Mouse (Mus musculus) Patski (cell line): ENCODE data around the gene Upp2. TPM values are rescaled to one million over a fixed set of nuclear protein-coding genes. Genes with fewer than 3 reads are reported as not detected.

Source experiments
- ATAC-seq: fragments of 100-300 bp; one replicate; pipeline ENCODE4 v1.8.0; 2021
- CTCF ChIA-PET: fragments of 350-600 bp; sonication (Branson Sonifier 250); formaldehyde crosslinking; loops from one replicate; lab custom pipeline; 2022; ENCODE audit warnings: inconsistent platforms; lab: Charles Lee
- POLR2A ChIA-PET: fragments of 350-600 bp; sonication (Branson Sonifier 250); formaldehyde crosslinking; loops from one replicate; lab custom pipeline; 2022; ENCODE audit warnings: antibody characterized with exemption, inconsistent platforms; lab: Charles Lee
- DNase-seq: peaks from one replicate; pipeline ENCODE4 v3.0.0-alpha.2; 2011; ENCODE audit warnings: low read depth, low spot score
- H3K27me3 ChIP-seq: fragments of 371-371 bp; one replicate; pipeline ENCODE4 v1.5.1; 2021
- CTCF ChIP-seq: fragments of 100-300 bp; IDR thresholded peaks from one replicate; pipeline ENCODE4 v1.5.1; 2021
- in situ Hi-C: fragments of 300-500 bp; cut with MboI; formaldehyde crosslinking; loops from 3 replicates; pipeline ENCODE4 v1.11.1; 2018; ENCODE audit warnings: low pct_unique_long_range_greater_than_20kb, mixed read lengths
- polyA plus RNA-seq: library from polyadenylated mRNA; unstranded; gene quantifications from one replicate; pipeline ENCODE4 v1.2.3, GENCODE M21; 2021

Gene Upp2
- polyA plus RNA-seq, 1 experiment from 2014 or later = 3.6 TPM

GRCm38 (mm10) chr2:58797506-58797905, 230.4 kb downstream of the Upp2 start:
- in situ Hi-C loops = no loop called here
- CTCF ChIA-PET = no interaction called here
- no peak for DNase-seq
- H3K27me3 ChIP-seq = no peaks in the 10 kb centered on the region
- TF ChIP-seq CTCF = no peak
- ATAC-seq = no peak
- POLR2A ChIA-PET = no interaction called here

GRCm38 (mm10) chr2:58799126-58799525, 232.0 kb downstream of the Upp2 start:
- ATAC-seq (no peak), DNase-seq (no peak)
- no peak for TF ChIP-seq CTCF
- CTCF ChIA-PET = no interaction called here
- H3K27me3 ChIP-seq = no peaks in the 10 kb centered on the region
- in situ Hi-C loops = no loop called here
- POLR2A ChIA-PET = no interaction called here

GRCm38 (mm10) chr2:58799623-58800022, 232.5 kb downstream of the Upp2 start:
- TF ChIP-seq CTCF = no peak
- no peaks in the 10 kb centered on the region for H3K27me3 ChIP-seq
- POLR2A ChIA-PET = no interaction called here
- no peak for ATAC-seq
- CTCF ChIA-PET = interaction anchor here (1.2 kb wide), 1 partner anchor 20 kb away, joined by 4 read pairs; no protein-coding TSS in a partner anchor
- in situ Hi-C loops = no loop called here
- DNase-seq = no peak

- no peaks in the 10 kb centered on the region for H3K27me3 ChIP-seq
- in situ Hi-C loops = no loop called here
- ChIA-PET POLR2A (no interaction called here), CTCF (interaction anchor here (1.4 to 1.7 kb wide), 3 partner anchors 7 to 625 kb away, joined by 3 to 4 read pairs (median 4); no protein-coding TSS in a partner anchor)
- no peak for ATAC-seq
- no peak for DNase-seq
- no peak for TF ChIP-seq CTCF
Measured at GRCm38 (mm10) chr2:58812941-58813340, 245.8 kb downstream of the Upp2 start.

GRCm38 (mm10) chr2:58828910-58829600, 262.0 kb downstream of the Upp2 start:
- no peaks in the 10 kb centered on the region for H3K27me3 ChIP-seq
- CTCF ChIA-PET = interaction anchor here (1.4 kb wide), 1 partner anchor 158 kb away, joined by 4 read pairs; no protein-coding TSS in a partner anchor
- no peak for ATAC-seq
- DNase-seq = no peak
- POLR2A ChIA-PET = no interaction called here
- in situ Hi-C loops = no loop called here
- no peak for TF ChIP-seq CTCF

DNA sequence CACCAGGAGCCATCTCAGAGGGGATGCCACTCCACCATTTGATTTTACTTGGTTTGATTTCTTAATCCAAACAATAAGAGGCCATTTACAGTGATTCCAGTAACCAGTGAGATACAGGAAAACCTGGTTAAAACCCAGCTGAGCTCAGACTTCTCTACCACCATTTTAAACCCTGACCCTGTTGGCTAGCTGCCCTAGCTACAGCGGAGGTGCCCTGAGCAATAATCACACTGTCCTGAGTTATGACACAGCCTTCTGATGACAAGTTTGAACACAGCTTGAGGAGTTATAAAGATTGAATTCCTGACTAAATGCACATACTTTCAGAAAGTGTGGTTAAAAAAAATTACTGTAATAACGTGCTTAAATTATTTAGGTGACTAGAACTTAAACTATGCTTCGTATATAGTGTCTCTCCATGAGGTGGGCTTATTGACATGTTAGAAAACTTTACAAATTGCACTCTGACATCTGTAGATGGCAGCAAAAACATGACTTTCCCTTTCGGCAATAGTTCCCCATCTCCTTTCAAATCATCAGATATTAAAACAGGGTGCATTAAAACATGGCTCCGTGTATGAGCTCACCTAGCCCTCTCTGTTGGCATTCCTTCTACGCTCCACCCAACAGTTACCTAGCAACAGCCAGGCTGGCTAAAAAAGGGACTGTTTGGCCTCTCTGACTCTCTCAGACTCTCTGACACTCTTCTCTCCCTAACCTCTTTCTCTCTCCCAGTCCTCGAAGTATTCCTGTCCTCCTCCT, 263.1 kb downstream of the Upp2 start:
- ATAC-seq = peak; percentile 93
- TF ChIP-seq CTCF = peak; percentile 57
- POLR2A ChIA-PET = no interaction called here
- CTCF ChIA-PET = interaction anchor here (0.7 to 1.4 kb wide), 8 partner anchors 8 to 326 kb away, joined by 3 to 4 read pairs (median 3); no protein-coding TSS in a partner anchor
- H3K27me3 ChIP-seq = no peaks in the 10 kb centered on the region
- DNase-seq = no peak
- in situ Hi-C loops = no loop called here

DNA sequence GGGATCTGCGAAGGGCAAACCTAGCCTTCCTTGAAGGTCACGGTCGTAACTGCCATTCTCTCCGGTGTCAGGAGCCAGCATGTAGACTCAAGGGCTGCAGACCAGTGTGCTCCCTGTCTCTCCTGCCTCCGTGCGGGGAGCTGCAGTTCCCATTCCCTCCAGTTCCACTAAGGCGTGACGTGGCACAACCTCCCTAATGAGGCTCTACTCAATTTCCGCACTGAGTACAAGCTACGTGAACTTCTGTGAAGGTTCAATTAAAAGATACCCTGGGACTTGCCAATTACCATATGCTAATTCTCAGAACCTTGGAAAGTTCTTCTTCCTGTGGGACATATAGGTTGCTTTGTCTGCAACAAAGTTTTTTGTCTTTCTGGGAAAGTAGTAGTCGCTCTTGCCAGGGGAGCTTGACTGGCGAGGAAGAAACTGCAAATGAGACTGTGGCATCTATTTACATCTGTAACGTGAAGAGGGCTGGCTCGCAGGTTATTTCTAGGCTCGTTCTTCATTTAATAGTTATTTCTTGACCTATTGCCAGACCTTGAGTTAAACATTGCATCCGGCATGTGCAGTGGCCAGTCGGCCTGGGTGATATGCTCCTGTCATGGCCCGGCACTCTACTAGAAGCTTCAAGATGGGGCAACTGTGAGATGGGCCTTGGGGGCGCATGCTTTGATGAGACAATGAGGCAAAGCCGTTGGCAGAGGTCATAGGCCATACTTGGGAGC, 265.3 kb downstream of the Upp2 start:
- CTCF ChIA-PET = no interaction called here
- POLR2A ChIA-PET = interaction anchor here (1.5 kb wide), 1 partner anchor 329 kb away, joined by 7 read pairs; no protein-coding TSS in a partner anchor
- in situ Hi-C loops = no loop called here
- H3K27me3 ChIP-seq = no peaks in the 10 kb centered on the region
- ATAC-seq = no peak
- no peak for TF ChIP-seq CTCF
- no peak for DNase-seq

DNA sequence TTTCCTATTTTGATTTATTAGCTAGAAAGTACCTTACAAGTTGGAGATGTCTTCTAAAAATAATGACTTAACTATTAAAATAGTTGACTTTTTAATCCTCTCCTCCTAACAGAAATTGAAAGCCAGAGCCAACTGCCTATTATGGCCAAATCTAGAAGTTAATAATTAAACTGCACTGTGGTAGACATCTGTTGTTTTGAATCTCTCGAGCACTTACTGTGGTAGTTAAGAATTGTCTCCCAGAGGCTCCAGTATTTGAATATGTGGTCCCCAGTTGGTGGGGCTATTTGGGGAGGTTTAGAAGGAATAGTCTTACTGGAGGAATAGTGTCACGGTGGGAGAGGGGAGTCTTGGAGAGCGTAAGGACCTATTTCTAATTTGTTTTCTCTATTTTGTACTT, 273.9 kb downstream of the Upp2 start:
- DNase-seq = peak; percentile 94
- H3K27me3 ChIP-seq = no peaks in the 10 kb centered on the region
- peak; percentile 65 for ATAC-seq
- POLR2A ChIA-PET = no interaction called here
- no peak for TF ChIP-seq CTCF
- in situ Hi-C loops = no loop called here
- CTCF ChIA-PET = interaction anchor here (1.4 to 2.1 kb wide), 5 partner anchors 11 to 141 kb away, joined by 3 to 5 read pairs (median 4); no protein-coding TSS in a partner anchor

- H3K27me3 ChIP-seq = no peaks in the 10 kb centered on the region
- ChIA-PET POLR2A (interaction anchor here (0.5 kb wide), 1 partner anchor 29 kb away, joined by 3 read pairs; no protein-coding TSS in a partner anchor), CTCF (interaction anchor here (1.1 to 2.1 kb wide), 3 partner anchors 12 to 156 kb away, joined by 3 to 5 read pairs (median 4); no protein-coding TSS in a partner anchor)
- ATAC-seq (no peak), DNase-seq (no peak)
- in situ Hi-C loops = no loop called here
- TF ChIP-seq CTCF = no peak
Measured at GRCm38 (mm10) chr2:58842443-58842842, 275.3 kb downstream of the Upp2 start.

Other genes with a start within 250 kb of the Upp2 start
- not detected for gene Acvr1c, start 209.4 kb upstream of the Upp2 start, polyA plus RNA-seq
- not detected for gene Gm17409, start 97.2 kb upstream of the Upp2 start, polyA plus RNA-seq
- 23.3 TPM for gene Acvr1, start 141 bp upstream of the Upp2 start, polyA plus RNA-seq